Mouse (Mus musculus): ENCODE measurements around the gene Tbpl2.

Tbpl2 gene

GRCm38 (mm10) chr2:24096495-24096894 is at the start of gene Tbpl2:
Gene Tbpl2, minus strand, starts transcription at chr2:24096595.
- DNase-seq (ENCODE audit: low spot score in 2 of 2), result no peak

DNA sequence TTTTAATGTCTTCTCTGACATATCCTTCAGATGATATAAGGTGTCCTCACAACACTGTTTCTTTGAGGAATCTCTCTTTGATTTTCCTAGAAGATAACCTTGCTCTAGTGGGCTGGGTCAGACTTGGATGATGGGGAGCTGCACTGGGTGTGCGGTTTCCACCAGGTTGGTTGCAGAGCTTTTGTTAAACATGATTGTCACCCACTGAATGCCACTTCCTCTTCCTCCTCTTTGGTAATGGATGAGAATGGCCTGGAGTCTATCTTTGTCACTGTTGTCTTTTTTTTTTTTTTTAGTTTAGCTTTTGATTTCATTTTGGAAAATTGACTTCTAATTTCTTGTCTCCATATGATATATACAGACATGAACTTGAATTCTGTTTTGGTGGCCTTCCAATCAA is 38.0 kb upstream of the Tbpl2 start:
- DNase-seq (ENCODE audit: low spot score in 2 of 2), result no peak

DNA sequence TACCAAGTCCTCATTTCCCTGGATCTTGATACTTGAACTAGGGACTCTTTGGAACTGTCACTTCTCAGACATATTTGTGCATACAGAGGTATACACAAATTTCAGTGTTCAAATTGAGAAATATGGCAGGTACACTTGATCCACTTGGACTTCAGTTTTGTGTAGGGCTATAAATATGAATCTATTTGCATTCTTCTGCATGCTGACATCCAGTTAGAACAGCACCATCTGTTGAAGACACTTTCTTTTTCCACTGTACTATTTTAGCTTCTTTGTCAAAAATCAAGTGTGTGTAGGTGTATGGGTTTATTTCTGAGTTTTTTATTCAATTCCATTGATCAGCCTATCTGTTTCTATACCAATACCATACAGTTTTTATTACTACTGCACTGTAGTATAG is 12.7 kb upstream of the Tbpl2 start:
- no peak for DNase-seq (ENCODE audit: low spot score in 2 of 2)

GRCm38 (mm10) chr2:24103619-24104289 is 7.4 kb upstream of the Tbpl2 start:
- no peak for DNase-seq (ENCODE audit: low spot score in 2 of 2)

DNA sequence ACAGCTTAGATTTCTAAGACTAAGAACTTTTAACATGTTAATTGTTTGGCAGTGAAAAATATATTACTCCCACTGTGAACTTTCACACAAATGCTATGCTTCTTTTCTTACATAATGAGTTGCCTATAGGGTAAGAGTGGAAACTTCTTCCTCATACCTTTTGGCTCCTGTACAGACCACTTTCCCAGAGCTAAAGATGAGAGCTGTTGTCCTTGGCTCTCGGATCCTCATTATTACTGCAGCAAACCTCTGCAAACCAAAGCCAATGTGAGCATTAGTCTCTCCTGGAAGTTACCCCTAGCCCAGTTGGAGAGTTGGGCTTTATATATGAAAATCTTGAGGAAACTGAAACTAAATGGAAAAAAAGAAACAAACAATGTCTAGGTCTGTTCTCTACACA is 5.5 kb downstream of the Tbpl2 start:
- no peak for DNase-seq (ENCODE audit: low spot score in 2 of 2)

DNA sequence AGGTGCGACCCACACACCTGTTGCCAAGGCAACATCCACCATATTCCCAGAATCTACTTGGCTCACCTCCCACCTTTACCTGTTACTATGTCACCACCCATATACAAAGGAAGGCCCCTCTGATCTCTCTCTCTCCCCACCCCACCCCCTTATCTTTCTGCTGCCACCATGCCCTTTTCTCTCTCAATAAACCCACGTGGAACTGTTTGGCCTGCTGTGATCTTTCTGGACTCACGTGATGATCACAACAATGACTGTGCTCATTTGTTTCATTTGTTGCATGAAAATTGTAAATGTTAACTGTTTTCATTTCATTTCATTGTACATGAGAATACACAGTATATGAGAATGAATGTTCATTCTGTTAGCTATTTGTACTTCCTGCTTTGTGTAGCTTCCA is 45.9 kb downstream of the Tbpl2 start:
- no peak for DNase-seq (ENCODE audit: low spot score in 2 of 2)

- no peak for DNase-seq (ENCODE audit: low spot score in 2 of 2)
Measured at GRCm38 (mm10) chr2:24049344-24049990, 46.9 kb downstream of the Tbpl2 start, which contains the start of gene Hnmt. Gene Hnmt, minus strand, starts transcription at chr2:24049394.

DNA sequence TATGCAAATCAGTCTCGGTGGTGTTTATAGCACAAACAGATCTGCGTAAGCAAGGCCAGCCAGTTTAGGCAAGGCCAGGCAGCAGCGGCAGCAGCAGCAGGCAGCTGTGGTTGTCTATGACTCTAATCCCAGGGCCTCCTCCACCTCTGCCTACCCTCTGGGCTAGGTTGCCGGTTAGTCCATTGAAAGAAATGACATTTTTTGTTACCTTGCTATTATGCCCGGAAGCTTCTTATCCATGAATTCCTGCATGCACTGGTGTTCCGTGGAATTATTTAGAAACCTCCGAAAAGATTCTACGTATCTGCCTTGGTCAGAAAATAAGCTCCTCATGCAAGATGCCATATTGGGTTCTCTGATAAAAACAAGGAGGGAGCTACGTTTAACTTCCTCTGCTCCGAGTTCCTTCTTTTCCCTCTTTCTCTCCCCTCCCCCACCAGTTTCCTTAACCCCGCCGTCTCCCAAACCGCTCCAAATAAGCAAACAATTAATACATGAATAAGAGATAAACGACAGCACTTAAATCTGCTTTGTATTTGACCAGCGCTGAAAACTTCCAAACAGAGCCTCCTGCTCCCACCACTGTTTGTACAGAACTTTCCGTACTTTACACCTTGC is 47.8 kb downstream of the Tbpl2 start:
- DNase-seq (ENCODE audit: low spot score in 2 of 2), result peak; percentile 35 to 38

- DNase-seq (ENCODE audit: low spot score in 2 of 2), result no peak
Measured at GRCm38 (mm10) chr2:24047551-24048479, 48.6 kb downstream of the Tbpl2 start.

DNA sequence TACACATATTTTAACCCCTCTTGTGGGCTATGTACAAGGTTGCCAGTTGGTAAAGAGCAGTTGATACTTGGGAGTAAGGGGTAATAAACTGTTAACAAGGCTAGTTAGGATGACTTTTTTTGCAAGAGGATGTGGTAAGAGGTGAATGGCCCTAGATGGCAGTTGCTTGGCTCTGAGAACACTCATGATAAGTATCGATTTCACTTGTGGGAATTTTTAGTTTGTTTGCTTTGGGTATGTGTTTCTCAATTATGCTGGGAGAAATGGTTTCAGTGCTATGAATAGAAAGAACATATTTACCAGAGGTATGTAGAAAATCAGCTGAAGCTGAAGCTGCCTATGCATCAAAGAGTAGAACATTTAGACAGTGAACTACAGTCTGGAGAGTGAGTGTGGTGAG is 53.5 kb downstream of the Tbpl2 start:
- no peak for DNase-seq (ENCODE audit: low spot score in 2 of 2)

DNA sequence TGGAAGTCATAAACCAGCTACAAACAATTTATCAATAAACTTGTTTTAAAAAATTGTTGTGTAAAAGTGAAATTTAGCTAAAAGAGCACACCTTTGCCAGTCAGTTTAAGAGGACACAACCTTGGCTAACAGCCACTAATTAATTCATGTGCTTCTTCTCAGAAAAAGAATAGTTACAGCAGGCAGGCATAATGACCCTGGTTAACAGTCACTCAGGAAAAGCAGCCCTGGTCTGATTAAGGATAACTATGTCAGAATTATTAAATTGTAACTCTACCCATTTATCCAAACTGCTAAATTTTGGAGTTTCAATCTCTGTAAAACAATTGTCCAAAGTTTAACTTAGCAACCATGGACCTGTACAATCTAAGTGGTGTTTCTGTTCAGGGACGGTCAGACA is 55.9 kb downstream of the Tbpl2 start:
- no peak for DNase-seq (ENCODE audit: low spot score in 2 of 2)

Measured in frontal cortex, postnatal 25 days (tissue).